Mouse (Mus musculus) bone marrow, adult 2 months (tissue): ENCODE data around the gene Slc17a9.

Source experiments
- CTCF ChIP-seq: fragments of 200-500 bp; IDR thresholded peaks from 2 replicates; pipeline ENCODE4 v1.5.1; 2011; ENCODE audit warnings: low read length, control low read depth; ENCODE audit not compliant: control insufficient read depth, insufficient read depth
- POLR2A ChIP-seq: fragments of 200-500 bp; IDR thresholded peaks from 2 replicates; pipeline ENCODE4 v1.6.1; 2011; ENCODE audit warnings: low read depth, mild to moderate bottlenecking, control low read depth, low read length, borderline replicate concordance; ENCODE audit not compliant: control insufficient read depth

GRCm38 (mm10) chr2:180755896-180756295, 30.8 kb downstream of the Slc17a9 start:
- TF ChIP-seq POLR2A: no peak
- TF ChIP-seq CTCF: no peak
